Mouse (Mus musculus) macrophage (primary cell): ENCODE measurements at regions not wholly inside any gene's neighbourhood (a gene's known extent, or its start where the extent isn't known, plus 50 kb on each side); places are given as distances from the start of the nearest gene placed in this dataset.

Experiments used
- H3K27ac ChIP-seq: fragments of 350-480 bp; formaldehyde crosslinking; 2 replicates; pipeline ENCODE4 v1.9.0; 2021
- H3K36me3 ChIP-seq: fragments of 350-480 bp; formaldehyde crosslinking; 2 replicates; pipeline ENCODE4 v1.9.0; 2021; ENCODE audit errors: inconsistent target
- H3K4me3 ChIP-seq: fragments of 350-480 bp; formaldehyde crosslinking; 2 replicates; pipeline ENCODE4 v1.9.0; 2021; ENCODE audit errors: inconsistent target
- H3K79me2 ChIP-seq: fragments of 350-480 bp; formaldehyde crosslinking; 2 replicates; pipeline ENCODE4 v1.9.0; 2021; ENCODE audit errors: inconsistent target
- WGBS: methylation state at CpG from one replicate; pipeline ENCODE4 v1.1.7; 2026; ENCODE audit warnings: inconsistent platforms; ENCODE audit not compliant: missing documents; 5-methylcytosine and 5-hydroxymethylcytosine counted together

- Histone ChIP-seq H3K36me3 (no peaks in the 10 kb centered on the region), H3K27ac (no peak overlapping the region), H3K4me3 (no peak overlapping the region), H3K79me2 (no peaks in the 10 kb centered on the region)
- WGBS = 31% methylated on average over 1 of the region's 1 CpGs
Measured at GRCm38 (mm10) chr14:114723080-114723479, 368.9 kb upstream of the Gpc5 start.

GRCm38 (mm10) chr14:114767323-114767722, 324.7 kb upstream of the Gpc5 start:
- Histone ChIP-seq H3K79me2 (no peaks in the 10 kb centered on the region), H3K4me3 (no peak overlapping the region), H3K36me3 (no peaks in the 10 kb centered on the region), H3K27ac (no peak overlapping the region)
- 83% methylated on average over 5 of the region's 5 CpGs for WGBS

GRCm38 (mm10) chr14:114776723-114777122, 315.3 kb upstream of the Gpc5 start:
- Histone ChIP-seq H3K4me3 (no peak overlapping the region), H3K79me2 (no peaks in the 10 kb centered on the region), H3K36me3 (no peaks in the 10 kb centered on the region), H3K27ac (no peak overlapping the region)
- 89% methylated on average over 2 of the region's 2 CpGs for WGBS

- H3K27ac ChIP-seq = no peak overlapping the region
- H3K36me3 ChIP-seq = no peaks in the 10 kb centered on the region
- H3K79me2 ChIP-seq = no peaks in the 10 kb centered on the region
- H3K4me3 ChIP-seq = no peak overlapping the region
- 84% methylated on average over 3 of the region's 3 CpGs for WGBS
Measured at GRCm38 (mm10) chr14:114781821-114782220, 310.2 kb upstream of the Gpc5 start.

GRCm38 (mm10) chr14:114790946-114791830, 300.8 kb upstream of the Gpc5 start:
- no peaks in the 10 kb centered on the region for H3K79me2 ChIP-seq
- 26% methylated on average over 13 of the region's 13 CpGs for WGBS
- no peak overlapping the region for H3K27ac ChIP-seq
- no peak overlapping the region for H3K4me3 ChIP-seq
- no peaks in the 10 kb centered on the region for H3K36me3 ChIP-seq

GRCm38 (mm10) chr14:114791831-114792224, 300.2 kb upstream of the Gpc5 start:
- H3K36me3 ChIP-seq = no peaks in the 10 kb centered on the region
- WGBS = 58% methylated on average over 4 of the region's 4 CpGs
- no peak overlapping the region for H3K4me3 ChIP-seq
- no peak overlapping the region for H3K27ac ChIP-seq
- H3K79me2 ChIP-seq = no peaks in the 10 kb centered on the region

- WGBS = 92% methylated on average over 11 of the region's 11 CpGs
- H3K27ac ChIP-seq = no peak overlapping the region
- no peaks in the 10 kb centered on the region for H3K36me3 ChIP-seq
- no peaks in the 10 kb centered on the region for H3K79me2 ChIP-seq
- H3K4me3 ChIP-seq = no peak overlapping the region
Measured at GRCm38 (mm10) chr14:114804643-114805042, 287.4 kb upstream of the Gpc5 start.

GRCm38 (mm10) chr14:114808621-114809020, 283.4 kb upstream of the Gpc5 start:
- WGBS = 95% methylated on average over 2 of the region's 2 CpGs
- no peak overlapping the region for H3K4me3 ChIP-seq
- no peaks in the 10 kb centered on the region for H3K79me2 ChIP-seq
- H3K36me3 ChIP-seq = no peaks in the 10 kb centered on the region
- H3K27ac ChIP-seq = no peak overlapping the region

GRCm38 (mm10) chr14:114820677-114821076, 271.3 kb upstream of the Gpc5 start:
- no peaks in the 10 kb centered on the region for H3K36me3 ChIP-seq
- no peak overlapping the region for H3K4me3 ChIP-seq
- H3K27ac ChIP-seq = no peak overlapping the region
- WGBS = 14% methylated on average over 1 of the region's 1 CpGs
- H3K79me2 ChIP-seq = no peaks in the 10 kb centered on the region

GRCm38 (mm10) chr14:114821098-114821594, 270.9 kb upstream of the Gpc5 start:
- no peaks in the 10 kb centered on the region for H3K36me3 ChIP-seq
- H3K4me3 ChIP-seq = no peak overlapping the region
- WGBS = 46% methylated on average over 2 of the region's 2 CpGs
- H3K79me2 ChIP-seq = no peaks in the 10 kb centered on the region
- H3K27ac ChIP-seq = no peak overlapping the region

- 83% methylated on average over 5 of the region's 5 CpGs for WGBS
- Histone ChIP-seq H3K27ac (no peak overlapping the region), H3K36me3 (no peaks in the 10 kb centered on the region), H3K4me3 (no peak overlapping the region), H3K79me2 (no peaks in the 10 kb centered on the region)
Measured at GRCm38 (mm10) chr14:114821672-114822071, 270.3 kb upstream of the Gpc5 start.

GRCm38 (mm10) chr14:114826662-114827321, 265.2 kb upstream of the Gpc5 start:
- WGBS = 78% methylated on average over 10 of the region's 10 CpGs
- Histone ChIP-seq H3K4me3 (no peak overlapping the region), H3K36me3 (no peaks in the 10 kb centered on the region), H3K27ac (no peak overlapping the region), H3K79me2 (no peaks in the 10 kb centered on the region)

GRCm38 (mm10) chr14:114829310-114829709, 262.7 kb upstream of the Gpc5 start:
- H3K79me2 ChIP-seq = no peaks in the 10 kb centered on the region
- no peak overlapping the region for H3K4me3 ChIP-seq
- H3K36me3 ChIP-seq = no peaks in the 10 kb centered on the region
- H3K27ac ChIP-seq = no peak overlapping the region
- 73% methylated on average over 2 of the region's 2 CpGs for WGBS

GRCm38 (mm10) chr14:114832987-114833386, 259.0 kb upstream of the Gpc5 start:
- whole genome bisulfite sequencing = 77% methylated on average over 11 of the region's 11 CpGs
- H3K27ac ChIP-seq = no peak overlapping the region
- no peak overlapping the region for H3K4me3 ChIP-seq
- no peaks in the 10 kb centered on the region for H3K36me3 ChIP-seq
- H3K79me2 ChIP-seq = no peaks in the 10 kb centered on the region

- H3K79me2 ChIP-seq = no peaks in the 10 kb centered on the region
- 91% methylated on average over 2 of the region's 3 CpGs for WGBS
- no peak overlapping the region for H3K27ac ChIP-seq
- H3K4me3 ChIP-seq = no peak overlapping the region
- H3K36me3 ChIP-seq = no peaks in the 10 kb centered on the region
Measured at GRCm38 (mm10) chr14:114836723-114837349, 255.2 kb upstream of the Gpc5 start.
